Mouse (Mus musculus) duodenum, adult 2 months (tissue): ENCODE results near the gene Svbp. TPM values are rescaled to one million over a fixed set of nuclear protein-coding genes. Genes with fewer than 3 reads are reported as not detected.

ENCODE experiments used
- polyA plus RNA-seq: library from polyadenylated mRNA; depleted of rRNA; stranded (reverse); fragments of >200 nt; gene quantifications from 2 replicates; pipeline ENCODE4 v1.2.3, GENCODE M21; 2012; ENCODE audit warnings: low replicate concordance; rRNA removed

The Svbp gene
- 20.5 and 21.5 TPM in 2 replicates for polyA plus RNA-seq

GRCm38 (mm10) chr4:119194909-119195581 is at the start of gene Svbp:
Gene Svbp (plus strand): TSS chr4:119195306.

GRCm38 (mm10) chr4:119173851-119174453 is 21.2 kb upstream of the Svbp start, which contains the start of gene Zfp691:
Gene Zfp691 (minus strand): TSS chr4:119174195.

DNA sequence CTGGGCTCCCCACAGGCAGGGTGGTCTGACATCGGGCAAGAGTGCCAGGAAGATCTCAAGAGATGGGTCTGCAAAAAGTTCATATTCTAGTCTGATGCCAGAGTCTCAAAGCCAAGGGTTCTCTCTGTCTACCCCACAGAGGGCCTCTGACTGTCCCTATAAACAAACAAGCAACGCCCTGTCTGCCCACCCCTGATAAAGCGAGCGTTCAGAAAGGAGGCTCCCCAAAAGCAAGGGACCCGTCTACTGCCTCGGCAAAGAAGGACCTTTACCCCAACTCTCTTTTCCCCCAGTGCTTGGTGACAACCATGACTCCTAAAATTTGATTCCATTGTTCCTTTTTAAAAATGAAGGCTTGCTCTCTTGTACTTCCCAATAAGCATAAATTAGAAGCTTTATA is 5.2 kb upstream of the Svbp start, which contains the start of gene Ermap:
TSS of gene Ermap (minus strand) at position 148 of the 400 bp plus-strand sequence.

DNA sequence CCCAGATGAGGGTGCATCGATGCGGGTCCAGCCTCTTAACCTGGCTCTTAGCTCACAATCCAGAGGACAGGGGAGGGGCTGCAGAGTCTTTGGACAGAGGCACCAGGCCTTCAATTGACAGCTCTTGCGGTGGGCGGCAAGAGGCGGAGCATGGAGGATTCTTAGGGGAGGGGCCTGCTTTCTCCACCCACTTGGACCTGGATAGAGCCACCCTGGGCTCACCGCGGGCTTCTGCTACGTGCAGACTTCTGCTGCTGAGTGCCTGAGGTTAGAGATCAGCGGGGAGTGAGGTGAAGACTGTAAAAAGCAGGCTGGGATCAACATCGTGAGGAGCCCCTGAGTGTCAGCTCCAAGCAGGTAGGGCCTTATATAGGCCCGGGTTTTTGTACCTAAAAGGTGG is 23.1 kb downstream of the Svbp start, which contains the start of gene Tmem269:
TSS of gene Tmem269 (minus strand) at position 49 of the 400 bp plus-strand sequence.

DNA sequence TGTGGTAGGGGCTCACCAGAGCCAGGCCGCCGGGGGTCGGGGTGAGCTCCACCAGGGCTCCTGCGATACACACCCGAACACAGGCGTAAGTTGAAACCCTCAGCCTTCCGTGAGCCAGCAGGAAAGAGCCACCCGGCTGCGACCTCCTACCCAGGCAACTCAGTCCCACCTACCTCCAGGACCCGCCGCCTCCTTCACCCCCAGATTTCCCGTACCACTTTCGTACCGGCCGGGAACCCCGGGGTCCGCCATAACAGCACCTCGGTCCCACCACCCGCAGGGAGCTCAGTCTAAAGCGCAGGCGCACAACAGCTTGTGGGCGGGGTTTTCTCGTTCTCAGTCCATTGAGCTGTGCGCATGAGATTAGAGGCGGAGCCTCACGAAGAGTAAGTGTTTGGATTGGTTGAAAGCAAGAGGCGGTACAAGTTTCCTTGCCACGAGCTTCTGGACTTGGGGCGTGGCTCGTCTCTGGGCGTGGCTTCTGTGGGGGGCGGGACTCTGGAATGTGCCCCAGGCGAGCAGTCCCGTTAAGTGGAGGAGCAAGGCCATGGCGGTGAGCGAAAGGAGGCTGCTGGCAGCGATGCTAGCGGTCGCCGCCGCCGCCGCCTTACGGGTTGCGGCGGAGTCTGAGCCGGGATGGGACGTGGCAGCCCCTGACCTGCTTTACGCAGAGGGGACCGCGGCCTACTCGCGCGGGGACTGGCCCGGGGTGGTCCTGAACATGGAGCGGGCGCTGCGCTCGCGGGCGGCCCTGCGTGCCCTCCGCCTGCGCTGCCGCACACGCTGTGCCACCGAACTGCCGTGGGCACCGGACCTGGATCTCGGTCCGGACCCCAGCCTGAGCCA is 37.5 kb downstream of the Svbp start, which contains the start of the genes AU022252 and P3h1:
TSS of gene AU022252 (minus strand) at position 303 of the 846 bp plus-strand sequence.
TSS of gene P3h1 (plus strand) at position 506 of the 846 bp plus-strand sequence.

Other genes starting within 250 kb of the Svbp start
- gene Lao1, start 233.7 kb upstream of the Svbp start, polyA plus RNA-seq, result not detected in 2 replicates
- 13.3 and 26.0 TPM in 2 replicates for gene Slc2a1, start 86.6 kb upstream of the Svbp start, polyA plus RNA-seq
- gene Zfp691, start 21.1 kb upstream of the Svbp start, polyA plus RNA-seq, result 5.6 and 7.2 TPM in 2 replicates
- 0.02 and 0.12 TPM in 2 replicates for gene Ermap, start 5.3 kb upstream of the Svbp start, polyA plus RNA-seq
- not detected in 2 replicates for gene Tmem269, start 22.9 kb downstream of the Svbp start, polyA plus RNA-seq
- gene AU022252, start 37.4 kb downstream of the Svbp start, polyA plus RNA-seq, result 1.1 and 1.8 TPM in 2 replicates
- 5.7 and 8.0 TPM in 2 replicates for gene P3h1, start 37.6 kb downstream of the Svbp start, polyA plus RNA-seq
- not detected in 2 replicates for gene Cldn19, start 60.1 kb downstream of the Svbp start, polyA plus RNA-seq
- 178 and 223 TPM in 2 replicates for gene Ybx1, start 99.3 kb downstream of the Svbp start, polyA plus RNA-seq
- 2.6 and 4.2 TPM in 2 replicates for gene Ppih, start 125.2 kb downstream of the Svbp start, polyA plus RNA-seq
- gene Ccdc30, start 220.2 kb downstream of the Svbp start, polyA plus RNA-seq, result 0.14 TPM in 1 of 2 replicates, not detected in the other
- gene Ppcs, start 227.1 kb downstream of the Svbp start, polyA plus RNA-seq, result 26.5 and 33.8 TPM in 2 replicates
- 0.18 and 0.74 TPM in 2 replicates for gene Zmynd12, start 227.5 kb downstream of the Svbp start, polyA plus RNA-seq